ENCODE assay signal across 18 mouse cellular contexts in genomic region chr1:100100516-100100915, GRCm38 (mm10).
"Had no signal": no experiment of that assay in that cellular context is flagged by ENCODE, and none has a peak within 500 bp of the region (broad histone marks: within the 10 kb centered on the region; RNA-seq: fewer than 3 reads in every experiment).

No protein-coding gene starts in this region.

- H3K4me3 ChIP-seq: kidney, embryonic 15.5 days; left cerebral cortex, adult 2 months; lung, embryonic 15.5 days; midbrain, embryonic 12.5 days; midbrain, embryonic 15.5 days; neural tube, embryonic 13.5 days; stomach, embryonic 15.5 days had no signal

- H3K27me3 ChIP-seq: kidney, embryonic 15.5 days; lung, embryonic 15.5 days; midbrain, embryonic 12.5 days; midbrain, embryonic 15.5 days; neural tube, embryonic 13.5 days; stomach, embryonic 15.5 days had no signal

- H3K4me1 ChIP-seq: kidney, embryonic 15.5 days; lung, embryonic 15.5 days; midbrain, embryonic 12.5 days; midbrain, embryonic 15.5 days; neural tube, embryonic 13.5 days; stomach, embryonic 15.5 days had no signal

- H3K36me3 ChIP-seq: kidney, embryonic 15.5 days; lung, embryonic 15.5 days; midbrain, embryonic 12.5 days; midbrain, embryonic 15.5 days; neural tube, embryonic 13.5 days; stomach, embryonic 15.5 days had no signal

- H3K27ac ChIP-seq: kidney, embryonic 15.5 days; left cerebral cortex, adult 2 months; liver, embryonic 14.5 days; lung, embryonic 15.5 days; midbrain, embryonic 12.5 days; midbrain, embryonic 15.5 days; neural tube, embryonic 13.5 days; stomach, embryonic 15.5 days had no signal

- DNase-seq: kidney, adult 8-10 months; kidney, postnatal 10 days; kidney, postnatal 4 days; lung, adult 18-20 months; lung, postnatal 10 days; lung, postnatal 36 days; retina, postnatal 1 day; right cerebral cortex, postnatal 25 days; spleen, adult 18-20 months; thymus, postnatal 25 days had no signal

- H3K9me3 ChIP-seq: kidney, embryonic 15.5 days; lung, embryonic 15.5 days; midbrain, embryonic 12.5 days; midbrain, embryonic 15.5 days; neural tube, embryonic 13.5 days; stomach, embryonic 15.5 days had no signal

- ATAC-seq: midbrain, embryonic 15.5 days had no signal
